Mouse (Mus musculus) ES-Bruce4 (cell line): Measurements from ENCODE around the gene Dlgap1. TPM values are rescaled to one million over a fixed set of nuclear protein-coding genes. Genes with fewer than 3 reads are reported as not detected.

Source experiments
- H3K27ac ChIP-seq: 2 replicates; pipeline ENCODE4 v1.5.1; 2012; ENCODE audit warnings: low read length, inconsistent platforms; ENCODE audit not compliant: insufficient read depth
- H3K27me3 ChIP-seq: 2 replicates; pipeline ENCODE4 v1.6.1; 2012; ENCODE audit warnings: mild to moderate bottlenecking, low read length, inconsistent platforms; ENCODE audit not compliant: control insufficient read depth, poor library complexity, insufficient read depth, severe bottlenecking
- H3K36me3 ChIP-seq: 2 replicates; pipeline ENCODE4 v1.6.1; 2012; ENCODE audit warnings: inconsistent platforms, mild to moderate bottlenecking, low read length, moderate library complexity; ENCODE audit not compliant: control insufficient read depth, poor library complexity, insufficient read depth, severe bottlenecking
- H3K4me1 ChIP-seq: one replicate; pipeline ENCODE4 v1.8.1; 2011; ENCODE audit warnings: low read length; ENCODE audit not compliant: control insufficient read depth, insufficient read depth
- H3K4me3 ChIP-seq: 2 replicates; pipeline ENCODE4 v1.5.1; 2011; ENCODE audit warnings: low read depth, mild to moderate bottlenecking, low read length
- H3K9ac ChIP-seq: 2 replicates; pipeline ENCODE4 v1.6.1; 2012; ENCODE audit warnings: low read depth, mild to moderate bottlenecking, inconsistent platforms; ENCODE audit not compliant: poor library complexity, severe bottlenecking
- H3K9me3 ChIP-seq: replicated peaks from 2 replicates; pipeline ENCODE4 v1.6.1; 2012; ENCODE audit warnings: mild to moderate bottlenecking, low read length, inconsistent platforms; ENCODE audit not compliant: control insufficient read depth, poor library complexity, insufficient read depth, severe bottlenecking
- CTCF ChIP-seq: IDR thresholded peaks from one replicate; pipeline ENCODE4 v1.8.1; 2011; ENCODE audit warnings: low read depth, low read length
- EP300 ChIP-seq: IDR thresholded peaks from 2 replicates; pipeline ENCODE4 v1.6.1; 2011; ENCODE audit warnings: low read depth, low read length; ENCODE audit not compliant: insufficient read depth
- POLR2A ChIP-seq: IDR thresholded peaks from one replicate; pipeline ENCODE4 v1.8.1; 2011; ENCODE audit warnings: low read length; ENCODE audit not compliant: insufficient read depth
- polyA plus RNA-seq: library from polyadenylated mRNA; stranded (reverse); fragments of >200 nt; gene quantifications from 2 replicates; pipeline ENCODE4 v1.2.4, GENCODE M21; 2011; ENCODE audit warnings: low read depth; ENCODE audit not compliant: missing spikeins, insufficient read depth, insufficient read length

Gene Dlgap1
- polyA plus RNA-seq, 1 experiment: 1.2 TPM

GRCm38 (mm10) chr17:70737424-70737823, 768.6 kb downstream of the Dlgap1 start:
- Histone ChIP-seq H3K4me1 (peaks cover 2% of the 10 kb centered on the region), H3K27ac (peak overlapping the region; percentile 90), H3K9ac (peak overlapping the region; percentile 41; the same call in 1 of the 2 replicates), H3K36me3 (no peaks in the 10 kb centered on the region), H3K9me3 (no peaks in the 10 kb centered on the region), H3K27me3 (no peaks in the 10 kb centered on the region), H3K4me3 (no peak overlapping the region)
- TF ChIP-seq CTCF (peak; percentile 66), POLR2A (no peak), EP300 (0 out of 2 replicates have a peak, but pooled peaks have one; percentile 70)

DNA sequence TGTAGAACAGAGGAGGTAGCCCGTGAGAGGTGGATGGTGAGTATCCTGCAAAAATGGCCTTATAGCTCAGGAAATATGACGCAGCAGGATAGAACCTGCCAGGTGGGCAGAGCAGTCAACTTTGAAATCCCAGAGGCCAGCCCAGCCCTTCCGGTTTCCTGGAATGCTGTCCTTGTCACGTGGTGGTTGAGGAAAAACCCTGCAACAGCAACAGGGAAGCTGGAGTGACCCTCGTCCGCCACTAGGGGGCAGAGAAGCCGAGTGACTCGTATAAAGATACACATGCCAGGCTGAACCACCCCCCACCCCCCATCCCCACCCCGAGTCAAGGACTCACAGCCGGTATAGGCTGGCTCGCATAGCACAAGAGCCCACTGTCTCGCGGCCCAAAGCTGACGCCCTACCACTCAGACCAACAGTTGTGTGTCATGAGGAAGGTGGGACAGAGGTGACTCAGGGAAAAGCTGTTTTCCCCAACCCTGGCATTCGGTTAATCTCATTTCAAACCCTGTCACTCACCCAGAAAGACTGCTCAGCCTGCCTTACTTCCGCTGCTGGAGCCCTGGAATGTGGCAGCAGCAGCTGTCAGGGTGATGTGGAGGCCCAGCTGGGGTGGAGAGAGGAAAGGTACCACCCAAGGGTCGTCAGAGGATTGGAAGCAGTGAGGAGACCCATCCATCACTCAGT, 769.4 kb downstream of the Dlgap1 start:
- no peak for TF ChIP-seq POLR2A
- TF ChIP-seq CTCF: peak; percentile 83
- TF ChIP-seq EP300: peak; percentile 89
- no peaks in the 10 kb centered on the region for H3K9me3 ChIP-seq
- no peaks in the 10 kb centered on the region for H3K27me3 ChIP-seq
- H3K4me3 ChIP-seq: peak overlapping the region; percentile 46
- peaks cover 2% of the 10 kb centered on the region for H3K4me1 ChIP-seq
- no peaks in the 10 kb centered on the region for H3K36me3 ChIP-seq
- peak overlapping the region; percentile 46 for H3K9ac ChIP-seq
- H3K27ac ChIP-seq: peak overlapping the region; percentile 90

DNA sequence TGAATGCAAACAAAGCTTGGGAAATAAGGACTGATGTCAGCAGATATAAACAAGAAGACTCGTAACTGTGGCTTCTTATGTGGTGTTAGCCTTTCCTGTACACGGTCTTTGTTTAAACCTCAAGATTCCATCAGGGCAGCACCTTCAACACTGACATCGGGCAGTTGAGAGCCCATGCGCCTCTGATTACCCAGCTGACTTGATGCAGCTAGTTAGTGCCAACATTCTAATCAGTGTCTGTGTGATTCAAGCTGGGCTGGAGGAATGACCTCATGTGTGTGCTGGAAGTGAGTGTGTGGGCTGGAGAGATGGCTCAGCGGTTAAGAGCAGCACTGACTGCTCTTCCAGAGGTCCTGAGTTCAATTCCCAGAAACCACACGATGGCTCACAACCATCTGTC, 770.5 kb downstream of the Dlgap1 start:
- Histone ChIP-seq H3K27ac (peak overlapping the region; percentile 81; the same call in 1 of the 2 replicates), H3K27me3 (no peaks in the 10 kb centered on the region), H3K4me1 (peaks cover 2% of the 10 kb centered on the region), H3K4me3 (no peak overlapping the region), H3K36me3 (no peaks in the 10 kb centered on the region), H3K9ac (no peak overlapping the region), H3K9me3 (no peaks in the 10 kb centered on the region)
- TF ChIP-seq EP300: no peak
- TF ChIP-seq POLR2A: no peak
- no peak for TF ChIP-seq CTCF

- no peaks in the 10 kb centered on the region for H3K36me3 ChIP-seq
- no peaks in the 10 kb centered on the region for H3K9me3 ChIP-seq
- no peak overlapping the region for H3K9ac ChIP-seq
- no peak overlapping the region for H3K4me3 ChIP-seq
- H3K27ac ChIP-seq: no peak overlapping the region
- TF ChIP-seq EP300 (no peak), POLR2A (no peak), CTCF (no peak)
- H3K27me3 ChIP-seq: no peaks in the 10 kb centered on the region
- H3K4me1 ChIP-seq: peaks cover 5% of the 10 kb centered on the region
Observed at GRCm38 (mm10) chr17:70741696-70742095, 772.8 kb downstream of the Dlgap1 start.

GRCm38 (mm10) chr17:70744570-70745153, 775.8 kb downstream of the Dlgap1 start:
- peaks cover 3% of the 10 kb centered on the region for H3K4me1 ChIP-seq
- H3K27ac ChIP-seq: no peak overlapping the region
- H3K27me3 ChIP-seq: no peaks in the 10 kb centered on the region
- no peak overlapping the region for H3K9ac ChIP-seq
- TF ChIP-seq CTCF (no peak), EP300 (no peak), POLR2A (no peak)
- no peaks in the 10 kb centered on the region for H3K9me3 ChIP-seq
- H3K36me3 ChIP-seq: no peaks in the 10 kb centered on the region
- H3K4me3 ChIP-seq: no peak overlapping the region

DNA sequence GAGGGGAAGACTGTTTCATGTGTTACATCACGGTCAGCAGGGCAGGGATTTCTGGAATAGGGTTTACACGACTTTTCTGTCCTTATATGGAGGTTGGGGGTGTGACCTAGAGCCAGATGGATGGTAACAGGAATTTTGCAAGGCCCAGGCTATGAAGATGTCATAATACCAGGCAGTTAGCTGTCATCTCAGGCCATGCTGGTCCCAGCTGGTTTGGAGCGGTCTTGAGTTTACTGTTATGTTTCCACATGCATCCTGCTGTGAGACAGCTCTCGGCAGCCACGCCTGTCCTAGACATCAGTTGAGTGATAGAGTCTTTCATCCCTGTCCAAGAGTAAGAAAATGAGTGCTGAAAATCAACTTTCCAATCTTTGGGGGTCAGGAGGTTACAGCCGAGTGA, 776.5 kb downstream of the Dlgap1 start:
- TF ChIP-seq EP300 (0 out of 2 replicates have a peak, but pooled peaks have one; percentile 10), CTCF (no peak), POLR2A (no peak)
- H3K9me3 ChIP-seq: no peaks in the 10 kb centered on the region
- H3K4me1 ChIP-seq: peaks cover 5% of the 10 kb centered on the region
- no peaks in the 10 kb centered on the region for H3K36me3 ChIP-seq
- no peak overlapping the region for H3K4me3 ChIP-seq
- H3K27me3 ChIP-seq: no peaks in the 10 kb centered on the region
- no peak overlapping the region for H3K9ac ChIP-seq
- H3K27ac ChIP-seq: peak overlapping the region; percentile 5; the same call in 1 of the 2 replicates
